Mouse (Mus musculus): ENCODE results near the gene Gdap1l1. TPM values are rescaled to one million over a fixed set of nuclear protein-coding genes. Genes with fewer than 3 reads are reported as not detected.
"Not testable (repeated sequence)": the region's sequence is repeated elsewhere in the genome, so short reads cannot be mapped to it uniquely, and the experiment has no call there.

Gene Gdap1l1
- polyA plus RNA-seq, 1 experiment from 2014 or later: 5.2 TPM

- no peaks in the 10 kb centered on the region for H3K27me3 ChIP-seq (ENCODE audit: control insufficient read depth, insufficient read depth, low read length)
- no peak overlapping the region for H3K9ac ChIP-seq (ENCODE audit: low read length)
- no peaks in the 10 kb centered on the region for H3K9me3 ChIP-seq (replicated peaks; ENCODE audit: control insufficient read depth, low read length)
- H3K4me2 ChIP-seq (ENCODE audit: low read depth, low read length): no peak overlapping the region
- 0 out of 2 replicates have a peak, but pooled peaks cover 5% of the 10 kb centered on the region for H3K36me3 ChIP-seq (ENCODE audit: control insufficient read depth, insufficient read depth, low read length)
- H3K4me3 ChIP-seq (replicated peaks; ENCODE audit: low read length): no peak overlapping the region
- no peak overlapping the region for H3K27ac ChIP-seq (ENCODE audit: low read length)
- ATAC-seq (ENCODE audit: insufficient read depth, low FRiP score): no peak
- WGBS: 6% methylated on average over 8 of the region's 8 CpGs
- H3K4me1 ChIP-seq (ENCODE audit: control insufficient read depth, insufficient read depth, low read length): peaks cover 17% of the 10 kb centered on the region
Observed at GRCm38 (mm10) chr2:163401221-163401620, 37.1 kb upstream of the Gdap1l1 start.

GRCm38 (mm10) chr2:163404037-163404815, 34.0 kb upstream of the Gdap1l1 start:
- Histone ChIP-seq H3K36me3 (ENCODE audit: control insufficient read depth, insufficient read depth, low read length) (0 out of 2 replicates have a peak, but pooled peaks cover 12% of the 10 kb centered on the region), H3K4me2 (ENCODE audit: low read depth, low read length) (no peak overlapping the region), H3K9ac (ENCODE audit: low read length) (no peak overlapping the region), H3K4me3 (replicated peaks; ENCODE audit: low read length) (no peak overlapping the region), H3K4me1 (ENCODE audit: control insufficient read depth, insufficient read depth, low read length) (no peaks in the 10 kb centered on the region), H3K27me3 (ENCODE audit: control insufficient read depth, insufficient read depth, low read length) (no peaks in the 10 kb centered on the region), H3K27ac (ENCODE audit: low read length) (no peak overlapping the region), H3K9me3 (replicated peaks; ENCODE audit: control insufficient read depth, low read length) (no peaks in the 10 kb centered on the region)
- no peak for ATAC-seq (ENCODE audit: insufficient read depth, low FRiP score)
- 66% methylated on average over 8 of the region's 8 CpGs for WGBS

- 87% methylated on average over 3 of the region's 3 CpGs for WGBS
- H3K4me3 ChIP-seq (replicated peaks; ENCODE audit: low read length): no peak overlapping the region
- no peak overlapping the region for H3K27ac ChIP-seq (ENCODE audit: low read length)
- no peaks in the 10 kb centered on the region for H3K27me3 ChIP-seq (ENCODE audit: control insufficient read depth, insufficient read depth, low read length)
- H3K9ac ChIP-seq (ENCODE audit: low read length): no peak overlapping the region
- H3K4me1 ChIP-seq (ENCODE audit: control insufficient read depth, insufficient read depth, low read length): no peaks in the 10 kb centered on the region
- H3K36me3 ChIP-seq (ENCODE audit: control insufficient read depth, insufficient read depth, low read length): peaks cover 22% of the 10 kb centered on the region; the same call in 1 of the 2 replicates
- no peaks in the 10 kb centered on the region for H3K9me3 ChIP-seq (replicated peaks; ENCODE audit: control insufficient read depth, low read length)
- no peak overlapping the region for H3K4me2 ChIP-seq (ENCODE audit: low read depth, low read length)
- ATAC-seq (ENCODE audit: insufficient read depth, low FRiP score): no peak
Observed at GRCm38 (mm10) chr2:163410211-163410610, 28.1 kb upstream of the Gdap1l1 start.

GRCm38 (mm10) chr2:163411344-163411743, 26.9 kb upstream of the Gdap1l1 start:
- WGBS: 92% methylated on average over 3 of the region's 3 CpGs
- not testable (repeated sequence) for H3K9me3 ChIP-seq (replicated peaks; ENCODE audit: control insufficient read depth, low read length); H3K27ac ChIP-seq (ENCODE audit: low read length); ATAC-seq (ENCODE audit: insufficient read depth, low FRiP score); H3K4me3 ChIP-seq (replicated peaks; ENCODE audit: low read length); H3K9ac ChIP-seq (ENCODE audit: low read length); H3K4me1 ChIP-seq (ENCODE audit: control insufficient read depth, insufficient read depth, low read length); H3K4me2 ChIP-seq (ENCODE audit: low read depth, low read length); H3K27me3 ChIP-seq (ENCODE audit: control insufficient read depth, insufficient read depth, low read length)
- H3K36me3 ChIP-seq (ENCODE audit: control insufficient read depth, insufficient read depth, low read length): peaks cover 17% of the 10 kb centered on the region; the same call in 1 of the 2 replicates

- no peak for ATAC-seq (ENCODE audit: insufficient read depth, low FRiP score)
- H3K36me3 ChIP-seq (ENCODE audit: control insufficient read depth, insufficient read depth, low read length): peaks cover 17% of the 10 kb centered on the region; the same call in 1 of the 2 replicates
- no peaks in the 10 kb centered on the region for H3K4me1 ChIP-seq (ENCODE audit: control insufficient read depth, insufficient read depth, low read length)
- H3K27me3 ChIP-seq (ENCODE audit: control insufficient read depth, insufficient read depth, low read length): no peaks in the 10 kb centered on the region
- WGBS: 89% methylated on average over 4 of the region's 4 CpGs
- H3K9ac ChIP-seq (ENCODE audit: low read length): no peak overlapping the region
- H3K9me3 ChIP-seq (replicated peaks; ENCODE audit: control insufficient read depth, low read length): no peaks in the 10 kb centered on the region
- no peak overlapping the region for H3K4me2 ChIP-seq (ENCODE audit: low read depth, low read length)
- no peak overlapping the region for H3K27ac ChIP-seq (ENCODE audit: low read length)
- H3K4me3 ChIP-seq (replicated peaks; ENCODE audit: low read length): no peak overlapping the region
Observed at GRCm38 (mm10) chr2:163411840-163412239, 26.4 kb upstream of the Gdap1l1 start.

GRCm38 (mm10) chr2:163412419-163412818, 25.9 kb upstream of the Gdap1l1 start:
- peaks cover 1% of the 10 kb centered on the region for H3K4me1 ChIP-seq (ENCODE audit: control insufficient read depth, insufficient read depth, low read length)
- H3K9me3 ChIP-seq (replicated peaks; ENCODE audit: control insufficient read depth, low read length): no peaks in the 10 kb centered on the region
- H3K36me3 ChIP-seq (ENCODE audit: control insufficient read depth, insufficient read depth, low read length): peaks cover 11% of the 10 kb centered on the region; the same call in 1 of the 2 replicates
- no peak overlapping the region for H3K9ac ChIP-seq (ENCODE audit: low read length)
- H3K27ac ChIP-seq (ENCODE audit: low read length): no peak overlapping the region
- no peak overlapping the region for H3K4me3 ChIP-seq (replicated peaks; ENCODE audit: low read length)
- H3K27me3 ChIP-seq (ENCODE audit: control insufficient read depth, insufficient read depth, low read length): no peaks in the 10 kb centered on the region
- no peak overlapping the region for H3K4me2 ChIP-seq (ENCODE audit: low read depth, low read length)
- ATAC-seq (ENCODE audit: insufficient read depth, low FRiP score): no peak
- 97% methylated on average over 4 of the region's 4 CpGs for WGBS

GRCm38 (mm10) chr2:163412846-163413590, 25.3 kb upstream of the Gdap1l1 start:
- Histone ChIP-seq H3K4me1 (ENCODE audit: control insufficient read depth, insufficient read depth, low read length) (peaks cover 7% of the 10 kb centered on the region), H3K27ac (ENCODE audit: low read length) (no peak overlapping the region), H3K4me3 (replicated peaks; ENCODE audit: low read length) (no peak overlapping the region), H3K27me3 (ENCODE audit: control insufficient read depth, insufficient read depth, low read length) (no peaks in the 10 kb centered on the region), H3K36me3 (ENCODE audit: control insufficient read depth, insufficient read depth, low read length) (peaks cover 10% of the 10 kb centered on the region; the same call in 1 of the 2 replicates), H3K9ac (ENCODE audit: low read length) (no peak overlapping the region), H3K9me3 (replicated peaks; ENCODE audit: control insufficient read depth, low read length) (no peaks in the 10 kb centered on the region), H3K4me2 (ENCODE audit: low read depth, low read length) (no peak overlapping the region)
- 85% methylated on average over 9 of the region's 9 CpGs for WGBS
- no peak for ATAC-seq (ENCODE audit: insufficient read depth, low FRiP score)

GRCm38 (mm10) chr2:163417026-163417425, 21.2 kb upstream of the Gdap1l1 start:
- ATAC-seq (ENCODE audit: insufficient read depth, low FRiP score): no peak
- no peaks in the 10 kb centered on the region for H3K9me3 ChIP-seq (replicated peaks; ENCODE audit: control insufficient read depth, low read length)
- WGBS: 74% methylated on average over 6 of the region's 6 CpGs

GRCm38 (mm10) chr2:163417830-163418229, 20.4 kb upstream of the Gdap1l1 start:
- Histone ChIP-seq H3K36me3 (ENCODE audit: control insufficient read depth, insufficient read depth, low read length) (no peaks in the 10 kb centered on the region), H3K4me3 (replicated peaks; ENCODE audit: low read length) (peak overlapping the region; percentile 99), H3K27ac (ENCODE audit: low read length) (no peak overlapping the region), H3K4me2 (ENCODE audit: low read depth, low read length) (peak overlapping the region; percentile 94), H3K27me3 (ENCODE audit: control insufficient read depth, insufficient read depth, low read length) (no peaks in the 10 kb centered on the region), H3K9me3 (replicated peaks; ENCODE audit: control insufficient read depth, low read length) (no peaks in the 10 kb centered on the region), H3K4me1 (ENCODE audit: control insufficient read depth, insufficient read depth, low read length) (peaks cover 22% of the 10 kb centered on the region), H3K9ac (ENCODE audit: low read length) (peak overlapping the region; percentile 94; the same call in 1 of the 2 replicates)
- ATAC-seq (ENCODE audit: insufficient read depth, low FRiP score): no peak

More at GRCm38 (mm10) chr2:163417026-163417425, 21.2 kb upstream of the Gdap1l1 start:
- H3K27ac ChIP-seq (ENCODE audit: low read length): no peak overlapping the region
- no peak overlapping the region for H3K4me2 ChIP-seq (ENCODE audit: low read depth, low read length)
- H3K9ac ChIP-seq (ENCODE audit: low read length): no peak overlapping the region
- H3K4me3 ChIP-seq (replicated peaks; ENCODE audit: low read length): no peak overlapping the region
- peaks cover 22% of the 10 kb centered on the region for H3K4me1 ChIP-seq (ENCODE audit: control insufficient read depth, insufficient read depth, low read length)
- no peaks in the 10 kb centered on the region for H3K27me3 ChIP-seq (ENCODE audit: control insufficient read depth, insufficient read depth, low read length)
- H3K36me3 ChIP-seq (ENCODE audit: control insufficient read depth, insufficient read depth, low read length): no peaks in the 10 kb centered on the region
